Mouse (Mus musculus) lung, embryonic 16.5 days (tissue): ENCODE data around the gene Defa26. TPM values are rescaled to one million over a fixed set of nuclear protein-coding genes. Genes with fewer than 3 reads are reported as not detected.
"Not testable (repeated sequence)": the region's sequence is repeated elsewhere in the genome, so short reads cannot be mapped to it uniquely, and the experiment has no call there.

Source experiments
- ATAC-seq: fragments of 200-750 bp; cut with Nextera tagmentation; 2 replicates; pipeline ENCODE4 v1.8.0; 2017; ENCODE audit warnings: low read depth, mild to moderate bottlenecking, moderate library complexity
- H3K27ac ChIP-seq: fragments of 300-500 bp; sonication (generic); 2 replicates; pipeline ENCODE4 v1.5.1; 2014; ENCODE audit warnings: mild to moderate bottlenecking, control low read depth, low read length
- H3K27me3 ChIP-seq: fragments of 300-500 bp; sonication (generic); 2 replicates; pipeline ENCODE4 v1.6.1; 2014; ENCODE audit warnings: low read depth, low read length, mixed read lengths; ENCODE audit not compliant: control insufficient read depth, insufficient read depth
- H3K36me3 ChIP-seq: fragments of 300-500 bp; sonication (generic); 2 replicates; pipeline ENCODE4 v1.6.1; 2014; ENCODE audit warnings: low read length; ENCODE audit not compliant: control insufficient read depth, insufficient read depth
- H3K4me1 ChIP-seq: fragments of 300-500 bp; sonication (generic); replicated peaks from 2 replicates; pipeline ENCODE4 v1.6.1; 2014; ENCODE audit warnings: low read length, mixed read lengths; ENCODE audit not compliant: control insufficient read depth, insufficient read depth
- H3K4me2 ChIP-seq: fragments of 300-500 bp; sonication (generic); 2 replicates; pipeline ENCODE4 v1.6.1; 2014; ENCODE audit warnings: low read depth, low read length, control low read depth
- H3K4me3 ChIP-seq: fragments of 300-500 bp; sonication (generic); 2 replicates; pipeline ENCODE4 v1.5.1; 2014; ENCODE audit warnings: mild to moderate bottlenecking, low read length, control low read depth
- H3K9ac ChIP-seq: fragments of 300-500 bp; sonication (generic); 2 replicates; pipeline ENCODE4 v1.6.1; 2014; ENCODE audit warnings: low read length, control low read depth
- H3K9me3 ChIP-seq: fragments of 300-500 bp; sonication (generic); 2 replicates; pipeline ENCODE4 v1.6.1; 2016; ENCODE audit warnings: low read length; ENCODE audit not compliant: control insufficient read depth
- WGBS: fragments of 180-500 bp; shearing (Covaris S2); extraction: QIAGEN DNeasy Blood & Tissue Kit; methylation state at CpG from one replicate; pipeline ENCODE4 v1.1.7; 2014; 5-methylcytosine and 5-hydroxymethylcytosine counted together
- polyA plus RNA-seq: library from polyadenylated mRNA; unstranded; fragments of >200 nt; fragmentation: Nextera tagmentation; extraction: Ambion mirVana; gene quantifications from 2 replicates; pipeline ENCODE4 v1.2.1, GENCODE M21; 2015

Gene Defa26
- not detected in 2 replicates for polyA plus RNA-seq

DNA sequence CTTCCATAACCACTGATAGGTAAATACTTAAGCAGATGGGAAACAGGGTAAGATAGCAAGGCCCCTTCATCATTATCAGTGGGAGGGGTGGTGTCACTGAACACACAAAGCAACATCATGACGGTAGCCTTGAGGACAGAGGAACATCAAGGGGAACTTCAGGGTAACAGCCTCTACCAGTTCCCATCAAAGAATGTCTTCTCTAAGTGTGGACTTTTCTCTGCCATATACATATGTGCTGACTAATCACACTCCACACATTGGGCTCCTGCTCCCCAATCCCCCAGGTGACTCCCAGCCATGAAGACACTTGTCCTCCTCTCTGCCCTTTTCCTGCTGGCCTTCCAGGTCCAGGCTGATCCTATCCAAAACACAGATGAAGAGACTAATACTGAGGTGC lies at the start of gene Defa26:
TSS of gene Defa26 (plus strand) at position 301 of the 400 bp plus-strand sequence.
- H3K9ac ChIP-seq, H3K27ac ChIP-seq, H3K4me3 ChIP-seq, H3K36me3 ChIP-seq, H3K27me3 ChIP-seq, H3K4me2 ChIP-seq, H3K9me3 ChIP-seq, H3K4me1 ChIP-seq, ATAC-seq: not testable (repeated sequence)
- WGBS = no CpG with 5 or more reads among the region's 1 CpGs

DNA sequence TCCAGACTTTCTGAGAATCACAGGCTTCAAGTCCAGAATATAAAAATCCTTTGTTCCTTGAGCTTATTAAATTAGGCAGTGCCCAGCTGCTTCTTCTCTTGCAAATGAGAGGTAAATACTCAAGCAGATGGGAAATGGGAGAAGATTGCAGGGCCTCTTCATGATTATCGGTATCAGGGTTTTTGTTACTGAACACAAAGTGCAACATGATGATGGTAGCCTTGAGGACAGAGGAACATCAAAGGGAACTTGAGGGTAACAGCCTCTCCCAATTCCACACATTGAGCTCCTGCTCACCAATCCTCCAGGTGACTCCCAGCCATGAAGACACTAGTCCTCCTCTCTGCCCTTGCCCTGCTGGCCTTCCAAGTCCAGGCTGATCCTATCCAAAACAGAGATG lies 35.3 kb upstream of the Defa26 start, which contains the start of gene Defa28:
TSS of gene Defa28 (plus strand) at position 301 of the 400 bp plus-strand sequence.
- not testable (repeated sequence) for H3K9ac ChIP-seq, H3K4me1 ChIP-seq, H3K4me3 ChIP-seq, H3K36me3 ChIP-seq, H3K27me3 ChIP-seq, H3K9me3 ChIP-seq, ATAC-seq, H3K4me2 ChIP-seq, H3K27ac ChIP-seq
- no CpG with 5 or more reads among the region's 1 CpGs for WGBS

DNA sequence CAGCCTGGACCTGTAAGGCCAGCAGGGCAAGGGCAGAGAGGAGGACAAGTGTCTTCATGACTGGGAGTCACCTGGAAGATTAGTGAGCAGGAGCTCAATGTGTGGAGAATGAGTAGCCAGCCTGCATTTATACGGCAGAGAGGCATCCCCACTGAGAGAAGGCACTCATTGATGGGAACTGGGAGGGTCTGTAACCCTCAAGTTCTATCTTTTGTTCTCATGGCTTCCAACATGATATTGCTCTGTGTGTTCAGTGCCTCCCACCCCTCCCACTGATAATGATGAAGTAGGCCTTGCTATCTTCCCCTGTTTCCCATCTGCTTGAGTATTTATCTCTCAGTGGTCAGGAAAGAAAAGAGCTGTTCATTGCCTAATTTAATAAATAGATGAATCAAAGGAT lies 23.6 kb upstream of the Defa26 start, which contains the start of gene Gm7861:
TSS of gene Gm7861 (minus strand) at position 101 of the 400 bp plus-strand sequence.
- H3K4me1 ChIP-seq, H3K27me3 ChIP-seq, H3K4me3 ChIP-seq, H3K9ac ChIP-seq, H3K27ac ChIP-seq, H3K36me3 ChIP-seq, H3K9me3 ChIP-seq, ATAC-seq, H3K4me2 ChIP-seq: not testable (repeated sequence)
- no CpG with 5 or more reads among the region's 1 CpGs for WGBS

GRCm38 (mm10) chr8:21655480-21655879 lies 37.5 kb downstream of the Defa26 start, which contains the start of gene Defa17:
Gene Defa17 (plus strand): TSS chr8:21655780.
- H3K36me3 ChIP-seq, H3K9me3 ChIP-seq, H3K4me1 ChIP-seq, H3K9ac ChIP-seq, H3K27me3 ChIP-seq, H3K27ac ChIP-seq, H3K4me2 ChIP-seq, ATAC-seq, H3K4me3 ChIP-seq: not testable (repeated sequence)
- no CpG with 5 or more reads among the region's 2 CpGs for WGBS

DNA sequence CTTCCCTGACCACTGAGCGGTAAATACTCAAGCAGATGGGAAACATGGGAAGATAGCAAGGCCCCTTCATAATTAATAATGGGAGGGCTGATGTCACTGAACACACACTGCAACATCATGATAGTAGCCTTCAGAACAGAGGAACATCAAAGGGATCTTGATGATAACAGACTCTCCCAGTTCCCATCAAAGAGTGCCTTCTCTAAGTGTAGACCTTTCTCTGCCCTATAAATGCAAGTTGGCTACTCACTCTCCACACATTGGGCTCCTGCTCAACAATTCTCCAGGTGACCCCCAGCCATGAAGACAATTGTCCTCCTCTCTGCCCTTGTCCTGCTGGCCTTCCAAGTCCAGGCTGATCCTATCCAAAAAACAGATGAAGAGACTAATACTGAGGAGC lies 47.5 kb downstream of the Defa26 start, which contains the start of gene Defa34:
TSS of gene Defa34 (plus strand) at position 301 of the 400 bp plus-strand sequence.
- H3K4me3 ChIP-seq, ATAC-seq, H3K27ac ChIP-seq, H3K4me2 ChIP-seq, H3K9me3 ChIP-seq, H3K27me3 ChIP-seq, H3K9ac ChIP-seq, H3K4me1 ChIP-seq, H3K36me3 ChIP-seq: not testable (repeated sequence)
- WGBS = 25% methylated on average over 1 of the region's 1 CpGs

Other genes with a start within 250 kb of the Defa26 start
- gene Defa2, start 239.7 kb upstream of the Defa26 start, polyA plus RNA-seq = not detected in 2 replicates
- gene Defa33, start 226.4 kb upstream of the Defa26 start, polyA plus RNA-seq = not detected in 2 replicates
- gene Defa36, start 190.8 kb upstream of the Defa26 start, polyA plus RNA-seq = not detected in 2 replicates
- not detected in 2 replicates for gene Gm7849, start 161.6 kb upstream of the Defa26 start, polyA plus RNA-seq
- not detected in 2 replicates for gene Defa20, start 108.9 kb upstream of the Defa26 start, polyA plus RNA-seq
- not detected in 2 replicates for gene Defa32, start 89.2 kb upstream of the Defa26 start, polyA plus RNA-seq
- 1.1 TPM in 1 of 2 replicates, not detected in the other for gene Defa37, start 52.8 kb upstream of the Defa26 start, polyA plus RNA-seq
- gene Defa28, start 35.2 kb upstream of the Defa26 start, polyA plus RNA-seq = not detected in 2 replicates
- not detected in 2 replicates for gene Gm7861, start 23.7 kb upstream of the Defa26 start, polyA plus RNA-seq
- gene Defa17, start 37.6 kb downstream of the Defa26 start, polyA plus RNA-seq = not detected in 2 replicates
- gene Defa34, start 47.6 kb downstream of the Defa26 start, polyA plus RNA-seq = not detected in 2 replicates
- gene AY761184, start 85.5 kb downstream of the Defa26 start, polyA plus RNA-seq = not detected in 2 replicates
- gene Defa24, start 116.3 kb downstream of the Defa26 start, polyA plus RNA-seq = not detected in 2 replicates
- gene Defb50, start 205.4 kb downstream of the Defa26 start, polyA plus RNA-seq = not detected in 2 replicates
- not detected in 2 replicates for gene Defb2, start 221.7 kb downstream of the Defa26 start, polyA plus RNA-seq
- gene Defb10, start 240.7 kb downstream of the Defa26 start, polyA plus RNA-seq = not detected in 2 replicates